Mouse (Mus musculus) lung, postnatal 0 days (tissue): ENCODE measurements at regions not wholly inside any gene's neighbourhood (a gene's known extent, or its start where the extent isn't known, plus 50 kb on each side); places are given as distances from the start of the nearest gene placed in this dataset.

Experiments used
- CTCF ChIP-seq: IDR thresholded peaks from 2 replicates; pipeline ENCODE4 v1.5.1; 2016; ENCODE audit warnings: antibody characterized with exemption, mild to moderate bottlenecking
- EP300 ChIP-seq: IDR thresholded peaks from 2 replicates; pipeline ENCODE4 v1.6.1; 2016; ENCODE audit warnings: antibody characterized with exemption, mild to moderate bottlenecking, control low read depth

GRCm38 (mm10) chr12:14056116-14056515, 95.7 kb downstream of the Fam84a start:
- TF ChIP-seq CTCF (no peak), EP300 (no peak)
